Mouse (Mus musculus) cortical plate, adult 2 months (tissue): ENCODE measurements around the gene Eng.

Source experiments
- CTCF ChIP-seq: fragments of 200-500 bp; IDR thresholded peaks from 2 replicates; pipeline ENCODE4 v1.5.1; 2011; ENCODE audit warnings: mild to moderate bottlenecking, control low read depth, low read length; ENCODE audit not compliant: insufficient read depth; ENCODE audit errors: extremely low read depth
- POLR2A ChIP-seq: fragments of 200-500 bp; IDR thresholded peaks from 2 replicates; pipeline ENCODE4 v1.6.1; 2011; ENCODE audit warnings: mild to moderate bottlenecking, low read length, control low read depth; ENCODE audit not compliant: insufficient read depth; ENCODE audit errors: extremely low read depth

DNA sequence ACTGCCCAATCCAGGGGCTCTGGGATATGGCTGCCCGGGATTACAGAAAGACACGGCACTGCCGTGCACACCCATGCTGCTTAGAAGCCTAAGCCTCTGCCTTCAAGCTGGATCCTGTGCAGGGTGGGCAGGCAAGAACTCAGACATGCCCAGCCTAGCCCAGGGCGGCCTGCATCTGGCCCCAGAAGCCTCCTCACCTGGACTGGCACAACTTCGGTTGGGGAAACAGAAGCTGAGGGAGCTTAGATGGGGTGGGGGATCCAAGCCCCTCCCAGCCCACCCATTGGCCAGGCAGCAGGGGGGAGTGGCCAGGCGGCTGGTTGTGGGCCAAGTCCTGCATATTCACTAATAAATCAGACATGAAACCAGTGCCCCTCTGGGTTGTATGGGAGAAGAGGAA is 35.4 kb downstream of the Eng start:
- TF ChIP-seq POLR2A (no peak), CTCF (no peak)
